Mouse (Mus musculus) subcutaneous adipose tissue, adult 2 months (tissue): ENCODE data around the gene Zfp689. TPM values are rescaled to one million over a fixed set of nuclear protein-coding genes. Genes with fewer than 3 reads are reported as not detected.

ENCODE experiments used
- polyA plus RNA-seq: library from polyadenylated mRNA; depleted of rRNA; stranded (reverse); fragments of >200 nt; gene quantifications from 2 replicates; pipeline ENCODE4 v1.2.3, GENCODE M21; 2012; ENCODE audit warnings: low replicate concordance; rRNA removed

The Zfp689 gene
- 2.5 and 5.1 TPM in 2 replicates for polyA plus RNA-seq

GRCm38 (mm10) chr7:127448521-127449300 lies at the start of gene Zfp689:
TSS of gene Zfp689 (minus strand) at chr7:127449158.

GRCm38 (mm10) chr7:127478635-127479317 lies 29.8 kb upstream of the Zfp689 start, which contains the start of gene Fbrs:
TSS of gene Fbrs (plus strand) at chr7:127479199.

GRCm38 (mm10) chr7:127459311-127459710 lies 10.4 kb upstream of the Zfp689 start, which contains the start of gene Prr14:
TSS of gene Prr14 (plus strand) at chr7:127459611.

DNA sequence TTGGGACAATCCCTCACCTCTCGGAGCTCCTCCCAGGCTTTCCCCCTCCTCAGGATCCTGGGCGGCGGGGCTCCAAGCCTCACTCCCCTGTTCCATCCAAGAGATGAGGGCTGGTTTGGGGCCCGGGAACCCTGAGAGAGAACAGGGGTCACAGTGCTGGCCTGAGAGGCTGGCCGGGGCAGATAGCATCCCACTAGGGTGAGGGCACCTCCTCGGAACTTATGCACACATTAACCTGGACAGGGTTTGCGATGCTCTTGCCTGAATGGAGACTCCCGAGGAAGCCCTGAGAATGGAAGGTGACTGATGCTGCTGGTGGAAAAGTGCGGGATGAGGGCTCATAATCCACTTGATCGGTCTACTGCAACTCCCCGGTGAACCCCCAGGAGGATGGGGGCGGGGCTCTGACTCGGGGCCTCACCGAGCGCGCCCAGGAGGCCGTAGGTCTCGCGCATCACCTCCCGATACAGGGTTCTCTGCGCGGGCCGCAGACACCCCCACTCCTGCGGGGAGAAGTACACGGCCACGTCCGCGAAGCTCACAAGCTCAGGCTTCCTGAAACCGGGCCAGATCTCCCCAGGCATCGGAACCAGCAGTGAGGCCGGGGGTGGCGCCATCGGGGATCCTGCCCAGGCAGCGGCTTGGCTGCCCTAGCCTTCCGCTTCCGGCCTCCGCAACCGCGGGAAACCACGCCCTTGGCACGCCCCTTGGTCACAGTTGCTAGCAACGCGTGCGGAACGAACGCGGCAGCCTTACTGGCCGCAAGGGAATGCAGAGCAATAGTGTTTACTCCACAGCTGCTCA lies 27.4 kb downstream of the Zfp689 start, which contains the start of gene Zfp688:
Zfp688 (minus strand) TSS at position 681 of the 804 bp plus-strand sequence.

GRCm38 (mm10) chr7:127406002-127406987 lies 42.7 kb downstream of the Zfp689 start, which contains the start of gene Zfp764:
TSS of gene Zfp764 (minus strand) at chr7:127406822.

DNA sequence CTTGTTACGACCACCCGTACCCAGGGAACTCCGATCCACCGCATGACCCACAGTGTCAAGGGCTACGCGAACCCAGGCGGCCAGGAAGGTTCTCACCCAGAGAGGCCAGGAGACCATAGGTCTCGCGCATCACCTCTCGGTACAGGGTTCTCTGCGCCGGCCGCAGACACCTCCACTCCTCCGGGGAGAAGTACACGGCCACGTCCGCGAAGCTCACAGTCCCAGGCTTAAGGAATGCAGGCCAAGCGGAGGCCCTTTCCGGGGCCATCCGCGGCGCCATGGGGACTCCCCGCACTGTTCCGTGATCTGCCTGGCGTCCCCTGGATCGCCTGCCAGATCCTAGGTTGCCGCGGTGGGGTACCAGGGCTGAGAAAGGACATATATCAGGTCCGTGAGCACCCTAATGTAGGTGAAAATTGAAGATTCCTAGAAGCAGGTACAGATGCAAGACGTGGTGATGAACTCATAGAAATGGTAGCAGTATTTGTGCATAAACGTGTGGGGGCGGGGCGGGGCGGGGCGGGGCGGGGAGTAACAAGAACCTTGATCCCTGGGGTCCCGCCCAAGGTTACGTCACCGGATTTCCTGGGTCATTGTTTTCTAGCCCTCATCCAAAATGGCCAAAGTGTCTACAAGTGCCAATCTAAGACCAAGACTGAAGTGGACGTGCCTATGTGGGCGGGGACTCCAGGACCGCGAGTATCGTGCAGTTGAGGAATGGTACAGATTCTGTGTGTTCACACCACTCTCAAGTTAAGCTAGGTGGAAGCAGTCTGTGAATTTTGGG lies 55.6 kb downstream of the Zfp689 start, which contains the start of gene E430018J23Rik:
E430018J23Rik (minus strand) TSS at position 473 of the 787 bp plus-strand sequence.

Other genes starting within 250 kb of the Zfp689 start
- 29.5 and 47.5 TPM in 2 replicates for gene Tbc1d10b, start 240.7 kb downstream of the Zfp689 start, polyA plus RNA-seq
- gene Mylpf, start 240.3 kb downstream of the Zfp689 start, polyA plus RNA-seq = 1.3 and 1.5 TPM in 2 replicates
- gene Zfp553, start 216.1 kb downstream of the Zfp689 start, polyA plus RNA-seq = 5.3 and 22.2 TPM in 2 replicates
- gene Sept1, start 216.0 kb downstream of the Zfp689 start, polyA plus RNA-seq = 18.4 and 23.6 TPM in 2 replicates
- 43.2 and 112 TPM in 2 replicates for gene Zfp771, start 204.9 kb downstream of the Zfp689 start, polyA plus RNA-seq
- gene Dctpp1, start 188.4 kb downstream of the Zfp689 start, polyA plus RNA-seq = 47.0 and 71.1 TPM in 2 replicates
- gene Sephs2, start 175.1 kb downstream of the Zfp689 start, polyA plus RNA-seq = 30.3 and 33.1 TPM in 2 replicates
- 5.0 and 11.6 TPM in 2 replicates for gene Itgal, start 152.9 kb downstream of the Zfp689 start, polyA plus RNA-seq
- gene Zfp768, start 103.6 kb downstream of the Zfp689 start, polyA plus RNA-seq = 24.9 and 37.2 TPM in 2 replicates
- gene Zfp747, start 73.1 kb downstream of the Zfp689 start, polyA plus RNA-seq = 5.7 and 10.7 TPM in 2 replicates
- gene 9130019O22Rik, start 62.0 kb downstream of the Zfp689 start, polyA plus RNA-seq = 2.8 and 5.8 TPM in 2 replicates
- gene E430018J23Rik, start 55.5 kb downstream of the Zfp689 start, polyA plus RNA-seq = 4.3 and 9.6 TPM in 2 replicates
- gene Zfp764, start 42.3 kb downstream of the Zfp689 start, polyA plus RNA-seq = 5.8 and 8.7 TPM in 2 replicates
- gene Zfp688, start 27.1 kb downstream of the Zfp689 start, polyA plus RNA-seq = 17.0 and 24.9 TPM in 2 replicates
- gene Prr14, start 10.5 kb upstream of the Zfp689 start, polyA plus RNA-seq = 65.7 and 102 TPM in 2 replicates
- gene Fbrs, start 30.0 kb upstream of the Zfp689 start, polyA plus RNA-seq = 20.0 and 36.9 TPM in 2 replicates
- 10.6 and 30.1 TPM in 2 replicates for gene Srcap, start 62.8 kb upstream of the Zfp689 start, polyA plus RNA-seq
- 14.3 and 19.8 TPM in 2 replicates for gene Gm42715, start 70.4 kb upstream of the Zfp689 start, polyA plus RNA-seq
- gene Tmem265, start 112.2 kb upstream of the Zfp689 start, polyA plus RNA-seq = not detected in 2 replicates
- gene Phkg2, start 124.2 kb upstream of the Zfp689 start, polyA plus RNA-seq = 59.0 and 79.2 TPM in 2 replicates
- 7.2 and 7.9 TPM in 2 replicates for gene Ccdc189, start 139.4 kb upstream of the Zfp689 start, polyA plus RNA-seq
- 26.1 and 45.6 TPM in 2 replicates for gene Rnf40, start 139.6 kb upstream of the Zfp689 start, polyA plus RNA-seq
- gene Zfp629, start 166.6 kb upstream of the Zfp689 start, polyA plus RNA-seq = 8.4 and 24.5 TPM in 2 replicates